Mouse (Mus musculus): ENCODE results near the gene Als2cr12.
"Not testable (repeated sequence)": the region's sequence is repeated elsewhere in the genome, so short reads cannot be mapped to it uniquely, and the experiment has no call there.

Gene Als2cr12

GRCm38 (mm10) chr1:58610166-58610565, 85.6 kb downstream of the Als2cr12 start:
- DNase-seq, result peak; percentile 21

GRCm38 (mm10) chr1:58609591-58609990, 86.2 kb downstream of the Als2cr12 start:
- DNase-seq, result not testable (repeated sequence)

- no peak for DNase-seq
Observed at GRCm38 (mm10) chr1:58603738-58604137, 92.1 kb downstream of the Als2cr12 start.

GRCm38 (mm10) chr1:58602681-58603080, 93.1 kb downstream of the Als2cr12 start:
- DNase-seq, result no peak

Data from kidney, adult 18-20 months (tissue).